ENCODE assay signal across 9 mouse cellular contexts in the genomic region with DNA sequence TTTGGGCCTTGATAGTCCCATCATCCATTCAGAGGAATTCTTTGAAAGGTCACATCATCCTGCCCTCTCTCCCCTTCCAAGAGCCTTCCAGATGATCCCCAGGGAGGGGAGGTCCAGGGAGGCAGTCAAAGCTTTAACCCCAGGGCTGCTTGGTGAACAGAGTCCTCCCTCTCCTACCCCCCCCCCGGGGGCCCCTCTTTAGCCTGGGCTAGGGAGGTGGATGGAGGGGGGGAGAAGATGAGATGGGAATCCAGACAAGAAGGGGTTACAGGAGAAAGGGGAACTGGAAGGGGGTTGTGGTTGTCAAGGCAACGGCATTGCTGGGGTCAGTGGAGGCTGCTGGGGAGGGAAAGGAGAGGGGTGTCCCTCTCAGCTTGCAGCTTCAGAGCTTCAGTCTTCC. TPM values are rescaled to one million over a fixed set of nuclear protein-coding genes. Genes with fewer than 3 reads are reported as not detected.
A peak's percentile ranks its signal among the peaks of the same experiment; 100 is the strongest.
DNase-seq lines count a peak whose midpoint lies in the region; ATAC-seq and TF ChIP-seq lines count a peak whose summit lies in the region.
"Had no signal": no experiment of that assay in that cellular context is flagged by ENCODE, and none has a peak within 500 bp of the region (broad histone marks: within the 10 kb centered on the region; RNA-seq: fewer than 3 reads in every experiment).

No protein-coding gene starts in this region.

- H3K79me2 ChIP-seq in heart, adult 2 months (replicated peaks; ENCODE audit: control insufficient read depth, insufficient read depth, low read length): no peaks in the 10 kb centered on the region

- H3K9me3 ChIP-seq in midbrain, embryonic 11.5 days (ENCODE audit: control insufficient read depth, low read length): no peaks in the 10 kb centered on the region

- intact Hi-C loops in left cerebral cortex, adult 2 months (cut with DNase I): loop anchor here (1.0 to 10.0 kb wide), 3 partner anchors 131 to 246 kb away; a partner anchor contains a TSS
- intact Hi-C loops in left cerebral cortex, postnatal 14 days (cut with DNase I): loop anchor here (1.0 to 10.0 kb wide), 4 partner anchors 52 to 216 kb away; a partner anchor contains a TSS
- intact Hi-C loops in gastrocnemius, adult 2 months (cut with DNase I): loop anchor here (1.0 to 10.0 kb wide), 5 partner anchors 53 to 246 kb away; a partner anchor contains a TSS
- intact Hi-C loops in heart, adult 2 months (cut with DNase I): loop anchor here (1.0 kb wide), 3 partner anchors 71 to 131 kb away; no protein-coding TSS in a partner anchor

- H3K27ac ChIP-seq in left cerebral cortex, adult 2 months: peak overlapping the region; percentile 71
- H3K27ac ChIP-seq in midbrain, embryonic 11.5 days (ENCODE audit: low read depth, low read length): peak overlapping the region; percentile 59; the same call in 1 of the 2 replicates
- H3K27ac ChIP-seq in gastrocnemius, adult 2 months: no peak overlapping the region
- no peak overlapping the region for H3K27ac ChIP-seq in heart, adult 2 months

- peak overlapping the region; percentile 32 for H3K4me2 ChIP-seq in midbrain, embryonic 11.5 days

- no peak overlapping the region for H3K4me3 ChIP-seq in left cerebral cortex, adult 2 months
- H3K4me3 ChIP-seq in midbrain, embryonic 11.5 days (ENCODE audit: low read depth, low read length): no peak overlapping the region
- no peak overlapping the region for H3K4me3 ChIP-seq in gastrocnemius, adult 2 months
- H3K4me3 ChIP-seq in heart, adult 2 months: no peak overlapping the region

- H3K4me1 ChIP-seq in midbrain, embryonic 11.5 days (ENCODE audit: control insufficient read depth, insufficient read depth, low read length): peaks cover 29% of the 10 kb centered on the region
- H3K4me1 ChIP-seq in heart, adult 2 months (ENCODE audit: control insufficient read depth, insufficient read depth, low read length): peaks cover 16% of the 10 kb centered on the region

- peak overlapping the region; percentile 22; the same call in 1 of the 2 replicates for H3K9ac ChIP-seq in midbrain, embryonic 11.5 days (ENCODE audit: low read length)
- H3K9ac ChIP-seq in heart, adult 2 months (ENCODE audit: low read depth, low read length): no peak overlapping the region

- no peaks in the 10 kb centered on the region for H3K27me3 ChIP-seq in midbrain, embryonic 11.5 days (ENCODE audit: control insufficient read depth, insufficient read depth, low read length)
- H3K27me3 ChIP-seq in heart, adult 2 months (ENCODE audit: control insufficient read depth, insufficient read depth, low read length): no peaks in the 10 kb centered on the region

- no peak for DNase-seq in left cerebral cortex, adult 2 months (ENCODE audit: extremely low spot score in 1 of 2, low spot score in 2 of 2)
- no peak for DNase-seq in left cerebral cortex, postnatal 14 days (ENCODE audit: low spot score in 2 of 2)
- peak; percentile 93 for DNase-seq in midbrain, embryonic 11.5 days (ENCODE audit: low spot score, missing footprints)
- DNase-seq in layer of hippocampus, postnatal 14 days (ENCODE audit: low spot score in 2 of 2): no peak
- DNase-seq in gastrocnemius, adult 2 months: no peak
- DNase-seq in MN1 (ENCODE audit: low spot score): no peak
- DNase-seq in heart, adult 2 months: no peak
- DNase-seq: heart, postnatal 14 days had no signal

- TF ChIP-seq CTCF in left cerebral cortex, adult 2 months (IDR thresholded peaks at IDR 0.05): no peak
- TF ChIP-seq CTCF in gastrocnemius, adult 2 months (IDR thresholded peaks at IDR 0.05): no peak
- no peak for TF ChIP-seq CTCF in heart, adult 2 months (IDR thresholded peaks at IDR 0.05)

- no peaks in the 10 kb centered on the region for H3K36me3 ChIP-seq in midbrain, embryonic 11.5 days (ENCODE audit: control insufficient read depth, insufficient read depth, low read length)
- H3K36me3 ChIP-seq in heart, adult 2 months (ENCODE audit: control insufficient read depth, insufficient read depth, low read length): no peaks in the 10 kb centered on the region

- no peak for TF ChIP-seq POLR2A in heart, adult 2 months (IDR thresholded peaks at IDR 0.05; ENCODE audit: insufficient read depth, low read depth, low read length)

- peak; percentile 63 for ATAC-seq in granulocyte monocyte progenitor cell, adult 5-6 weeks (replicated peaks; ENCODE audit: poor library complexity, severe bottlenecking)
- ATAC-seq in midbrain, embryonic 11.5 days (ENCODE audit: low FRiP score): peak; percentile 75

- no peak for TF ChIP-seq EP300 in heart, adult 2 months (IDR thresholded peaks at IDR 0.05; ENCODE audit: insufficient read depth, low read depth, low read length)

- 0% methylated on average over 2 of the region's 2 CpGs for WGBS in midbrain, embryonic 11.5 days
- 15% methylated on average over 2 of the region's 2 CpGs for WGBS in heart, adult 2 months

RNA-seq across cellular contexts. Expression of a gene that starts 8.6 kb away (rescaled TPM):
- 100 to 1,000 TPM; 273 to 308 TPM for total RNA-seq in left cerebral cortex, adult 2 months (2021)
- total RNA-seq in left cerebral cortex, postnatal 14 days (2021): 100 to 1,000 TPM; 336 to 343 TPM
- 2,290 and 2,982 TPM in 2 replicates for total RNA-seq in granulocyte monocyte progenitor cell, adult 5-6 weeks (2014; fragmentation: Nextera tagmentation)
- total RNA-seq in granulocyte monocyte progenitor cell, adult 5-6 weeks (2017): 1,520 and 1,547 TPM in 2 replicates
- polyA plus RNA-seq in midbrain, embryonic 11.5 days (2014; fragmentation: Nextera tagmentation; extraction: Ambion mirVana): 867 and 874 TPM in 2 replicates
- total RNA-seq in layer of hippocampus, postnatal 14 days (2021): 100 to 1,000 TPM; 295 to 325 TPM
- 100 to 1,000 TPM; 253 to 301 TPM for total RNA-seq in gastrocnemius, adult 2 months (2021)
- total RNA-seq in heart, adult 2 months (2021): 100 to 1,000 TPM; 251 to 296 TPM
- 247 and 287 TPM in 2 replicates for polyA plus RNA-seq in heart, adult 2 months (2012; rRNA removed)

RNA-seq across cellular contexts. Expression of a gene that starts 17.5 kb away (rescaled TPM):
- total RNA-seq in left cerebral cortex, adult 2 months (2021): 10 to 100 TPM; 16.0 to 18.7 TPM
- total RNA-seq in left cerebral cortex, postnatal 14 days (2021): 10 to 100 TPM in 1 of 2 experiments, 1 to 10 TPM in 1; 7.9 to 11.1 TPM
- total RNA-seq in granulocyte monocyte progenitor cell, adult 5-6 weeks (2014; fragmentation: Nextera tagmentation): 35.0 and 41.7 TPM in 2 replicates
- 34.2 and 54.3 TPM in 2 replicates for total RNA-seq in granulocyte monocyte progenitor cell, adult 5-6 weeks (2017)
- 29.9 and 30.4 TPM in 2 replicates for polyA plus RNA-seq in midbrain, embryonic 11.5 days (2014; fragmentation: Nextera tagmentation; extraction: Ambion mirVana)
- total RNA-seq in layer of hippocampus, postnatal 14 days (2021): 10 to 100 TPM; 10.3 to 11.5 TPM
- total RNA-seq in gastrocnemius, adult 2 months (2021): 10 to 100 TPM in 1 of 2 experiments, 1 to 10 TPM in 1; 8.2 to 14.9 TPM
- 10 to 100 TPM; 20.1 to 26.7 TPM for total RNA-seq in heart, adult 2 months (2021)
- polyA plus RNA-seq in heart, adult 2 months (2012; rRNA removed): 12.0 and 12.5 TPM in 2 replicates

RNA-seq across cellular contexts. Expression of a gene that starts 26.7 kb away (rescaled TPM):
- 10 to 100 TPM; 12.2 to 14.1 TPM for total RNA-seq in left cerebral cortex, adult 2 months (2021)
- 1 to 10 TPM; 7.7 to 8.1 TPM for total RNA-seq in left cerebral cortex, postnatal 14 days (2021)
- 17.5 and 26.1 TPM in 2 replicates for total RNA-seq in granulocyte monocyte progenitor cell, adult 5-6 weeks (2014; fragmentation: Nextera tagmentation)
- total RNA-seq in granulocyte monocyte progenitor cell, adult 5-6 weeks (2017): 5.7 and 7.2 TPM in 2 replicates
- 3.9 and 4.5 TPM in 2 replicates for polyA plus RNA-seq in midbrain, embryonic 11.5 days (2014; fragmentation: Nextera tagmentation; extraction: Ambion mirVana)
- 10 to 100 TPM in 1 of 2 experiments, 1 to 10 TPM in 1; 9.6 to 12.4 TPM for total RNA-seq in layer of hippocampus, postnatal 14 days (2021)
- total RNA-seq in gastrocnemius, adult 2 months (2021): 1 to 10 TPM; 4.8 to 6.1 TPM
- 1 to 10 TPM; 6.6 to 6.8 TPM for total RNA-seq in heart, adult 2 months (2021)
- 27.8 and 34.8 TPM in 2 replicates for polyA plus RNA-seq in heart, adult 2 months (2012; rRNA removed)

RNA-seq across cellular contexts. Expression of a gene that starts 26.9 kb away (rescaled TPM):
- 10 to 100 TPM; 38.4 to 38.6 TPM for total RNA-seq in left cerebral cortex, adult 2 months (2021)
- 10 to 100 TPM; 48.7 to 54.1 TPM for total RNA-seq in left cerebral cortex, postnatal 14 days (2021)
- 50.3 and 57.3 TPM in 2 replicates for total RNA-seq in granulocyte monocyte progenitor cell, adult 5-6 weeks (2014; fragmentation: Nextera tagmentation)
- total RNA-seq in granulocyte monocyte progenitor cell, adult 5-6 weeks (2017): 26.0 and 27.0 TPM in 2 replicates
- 30.8 and 34.5 TPM in 2 replicates for polyA plus RNA-seq in midbrain, embryonic 11.5 days (2014; fragmentation: Nextera tagmentation; extraction: Ambion mirVana)
- total RNA-seq in layer of hippocampus, postnatal 14 days (2021): 10 to 100 TPM; 40.9 to 41.8 TPM
- total RNA-seq in gastrocnemius, adult 2 months (2021): 10 to 100 TPM; 15.9 to 19.8 TPM
- 10 to 100 TPM; 18.7 to 21.8 TPM for total RNA-seq in heart, adult 2 months (2021)
- polyA plus RNA-seq in heart, adult 2 months (2012; rRNA removed): 33.2 and 43.0 TPM in 2 replicates

RNA-seq across cellular contexts. Expression of a gene that starts 32.5 kb away (rescaled TPM):
- 100 to 1,000 TPM; 202 to 207 TPM for total RNA-seq in left cerebral cortex, adult 2 months (2021)
- total RNA-seq in left cerebral cortex, postnatal 14 days (2021): 100 to 1,000 TPM; 151 to 170 TPM
- 4.5 TPM in 2 replicates for total RNA-seq in granulocyte monocyte progenitor cell, adult 5-6 weeks (2014; fragmentation: Nextera tagmentation)
- 1.2 and 3.6 TPM in 2 replicates for total RNA-seq in granulocyte monocyte progenitor cell, adult 5-6 weeks (2017)
- 219 and 256 TPM in 2 replicates for polyA plus RNA-seq in midbrain, embryonic 11.5 days (2014; fragmentation: Nextera tagmentation; extraction: Ambion mirVana)
- 100 to 1,000 TPM; 181 to 195 TPM for total RNA-seq in layer of hippocampus, postnatal 14 days (2021)
- 10 to 100 TPM; 63.8 to 69.0 TPM for total RNA-seq in gastrocnemius, adult 2 months (2021)
- total RNA-seq in heart, adult 2 months (2021): 10 to 100 TPM; 70.0 to 74.6 TPM
- 92.8 and 95.8 TPM in 2 replicates for polyA plus RNA-seq in heart, adult 2 months (2012; rRNA removed)

Comparison
In these comparisons a context has a peak if more than half of its experiments do, and no peak if none do; other contexts are left out.
1. H3K27ac ChIP-seq: peak in left cerebral cortex, adult 2 months (single experiment) and midbrain, embryonic 11.5 days (single experiment); none in gastrocnemius, adult 2 months (single experiment) and heart, adult 2 months (single experiment).
2. RNA of a gene that starts 8.6 kb away (total RNA-seq): 1,520 to 2,982 TPM in granulocyte monocyte progenitor cell, adult 5-6 weeks; 336 to 343 TPM in left cerebral cortex, postnatal 14 days, 295 to 325 TPM in layer of hippocampus, postnatal 14 days, 273 to 308 TPM in left cerebral cortex, adult 2 months, 253 to 301 TPM in gastrocnemius, adult 2 months and 251 to 296 TPM in heart, adult 2 months; every median in the first group is over 4 times any median in the second.